Mouse (Mus musculus): ENCODE data around the gene Slc25a45. TPM values are rescaled to one million over a fixed set of nuclear protein-coding genes. Genes with fewer than 3 reads are reported as not detected.

Slc25a45 gene
- polyA plus RNA-seq, 1 experiment from 2014 or later: 2.5 TPM

GRCm38 (mm10) chr19:5835922-5836430, 41.6 kb upstream of the Slc25a45 start:
- Histone ChIP-seq H3K4me3 (no peak overlapping the region), H3K27ac (no peak overlapping the region), H3K9me3 (no peaks in the 10 kb centered on the region), H3K36me3 (no peaks in the 10 kb centered on the region), H3K4me1 (peaks cover 31% of the 10 kb centered on the region), H3K27me3 (ENCODE audit: insufficient read depth, poor library complexity, severe bottlenecking) (no peaks in the 10 kb centered on the region)
- no peak for DNase-seq (ENCODE audit: low spot score)
- 76% methylated on average over 8 of the region's 8 CpGs for WGBS

- H3K9me3 ChIP-seq: no peaks in the 10 kb centered on the region
- DNase-seq (ENCODE audit: low spot score): no peak
- no peak overlapping the region for H3K4me3 ChIP-seq
- H3K4me1 ChIP-seq: peaks cover 41% of the 10 kb centered on the region
- WGBS: 63% methylated on average over 10 of the region's 10 CpGs
- H3K36me3 ChIP-seq: no peaks in the 10 kb centered on the region
- H3K27me3 ChIP-seq (ENCODE audit: insufficient read depth, poor library complexity, severe bottlenecking): no peaks in the 10 kb centered on the region
- peak overlapping the region; percentile 82 for H3K27ac ChIP-seq
Measured at GRCm38 (mm10) chr19:5836941-5837572, 40.6 kb upstream of the Slc25a45 start.

- DNase-seq (ENCODE audit: low spot score): no peak
- H3K9me3 ChIP-seq: no peaks in the 10 kb centered on the region
- 66% methylated on average over 8 of the region's 8 CpGs for WGBS
- H3K27me3 ChIP-seq (ENCODE audit: insufficient read depth, poor library complexity, severe bottlenecking): no peaks in the 10 kb centered on the region
- H3K36me3 ChIP-seq: no peaks in the 10 kb centered on the region
- peak overlapping the region; percentile 82; the same call in 1 of the 2 replicates for H3K27ac ChIP-seq
- H3K4me3 ChIP-seq: no peak overlapping the region
- H3K4me1 ChIP-seq: peaks cover 44% of the 10 kb centered on the region
Measured at GRCm38 (mm10) chr19:5837606-5838005, 40.0 kb upstream of the Slc25a45 start.

GRCm38 (mm10) chr19:5838136-5838891, 39.3 kb upstream of the Slc25a45 start:
- WGBS: 81% methylated on average over 12 of the region's 12 CpGs
- no peak for DNase-seq (ENCODE audit: low spot score)
- H3K36me3 ChIP-seq: no peaks in the 10 kb centered on the region
- no peaks in the 10 kb centered on the region for H3K27me3 ChIP-seq (ENCODE audit: insufficient read depth, poor library complexity, severe bottlenecking)
- H3K27ac ChIP-seq: peak overlapping the region; percentile 23; the same call in 1 of the 2 replicates
- H3K9me3 ChIP-seq: no peaks in the 10 kb centered on the region
- peaks cover 49% of the 10 kb centered on the region for H3K4me1 ChIP-seq
- no peak overlapping the region for H3K4me3 ChIP-seq

GRCm38 (mm10) chr19:5838892-5839165, 38.8 kb upstream of the Slc25a45 start:
- Histone ChIP-seq H3K9me3 (no peaks in the 10 kb centered on the region), H3K27ac (peak overlapping the region; percentile 23; the same call in 1 of the 2 replicates), H3K4me3 (no peak overlapping the region), H3K27me3 (ENCODE audit: insufficient read depth, poor library complexity, severe bottlenecking) (no peaks in the 10 kb centered on the region), H3K36me3 (no peaks in the 10 kb centered on the region), H3K4me1 (peaks cover 54% of the 10 kb centered on the region)
- no peak for DNase-seq (ENCODE audit: low spot score)
- 88% methylated on average over 4 of the region's 4 CpGs for WGBS

GRCm38 (mm10) chr19:5839317-5840085, 38.1 kb upstream of the Slc25a45 start:
- WGBS: 80% methylated on average over 14 of the region's 14 CpGs
- H3K9me3 ChIP-seq: no peaks in the 10 kb centered on the region
- H3K4me3 ChIP-seq: no peak overlapping the region
- no peaks in the 10 kb centered on the region for H3K27me3 ChIP-seq (ENCODE audit: insufficient read depth, poor library complexity, severe bottlenecking)
- peaks cover 61% of the 10 kb centered on the region for H3K4me1 ChIP-seq
- H3K36me3 ChIP-seq: no peaks in the 10 kb centered on the region
- H3K27ac ChIP-seq: no peak overlapping the region
- no peak for DNase-seq (ENCODE audit: low spot score)

GRCm38 (mm10) chr19:5840086-5840889, 37.3 kb upstream of the Slc25a45 start:
- Histone ChIP-seq H3K4me1 (peaks cover 68% of the 10 kb centered on the region), H3K9me3 (no peaks in the 10 kb centered on the region), H3K36me3 (no peaks in the 10 kb centered on the region), H3K27ac (peak overlapping the region; percentile 36; the same call in 1 of the 2 replicates), H3K4me3 (no peak overlapping the region), H3K27me3 (ENCODE audit: insufficient read depth, poor library complexity, severe bottlenecking) (no peaks in the 10 kb centered on the region)
- WGBS: 75% methylated on average over 18 of the region's 18 CpGs
- DNase-seq (ENCODE audit: low spot score): no peak

- no peaks in the 10 kb centered on the region for H3K27me3 ChIP-seq (ENCODE audit: insufficient read depth, poor library complexity, severe bottlenecking)
- no peak for DNase-seq (ENCODE audit: low spot score)
- H3K4me3 ChIP-seq: no peak overlapping the region
- peak overlapping the region; percentile 43; the same call in 1 of the 2 replicates for H3K27ac ChIP-seq
- H3K9me3 ChIP-seq: no peaks in the 10 kb centered on the region
- H3K36me3 ChIP-seq: no peaks in the 10 kb centered on the region
- peaks cover 75% of the 10 kb centered on the region for H3K4me1 ChIP-seq
- WGBS: 90% methylated on average over 9 of the region's 9 CpGs
Measured at GRCm38 (mm10) chr19:5840890-5841388, 36.7 kb upstream of the Slc25a45 start.

- Histone ChIP-seq H3K9me3 (no peaks in the 10 kb centered on the region), H3K27ac (peak overlapping the region; percentile 96; the same call in 1 of the 2 replicates), H3K4me3 (no peak overlapping the region), H3K4me1 (peaks cover 80% of the 10 kb centered on the region), H3K36me3 (no peaks in the 10 kb centered on the region), H3K27me3 (ENCODE audit: insufficient read depth, poor library complexity, severe bottlenecking) (no peaks in the 10 kb centered on the region)
- 59% methylated on average over 4 of the region's 4 CpGs for WGBS
- no peak for DNase-seq (ENCODE audit: low spot score)
Measured at GRCm38 (mm10) chr19:5841389-5841946, 36.1 kb upstream of the Slc25a45 start.

GRCm38 (mm10) chr19:5841999-5842784, 35.4 kb upstream of the Slc25a45 start:
- H3K36me3 ChIP-seq: no peaks in the 10 kb centered on the region
- H3K4me3 ChIP-seq: no peak overlapping the region
- no peaks in the 10 kb centered on the region for H3K27me3 ChIP-seq (ENCODE audit: insufficient read depth, poor library complexity, severe bottlenecking)
- no peak for DNase-seq (ENCODE audit: low spot score)
- H3K27ac ChIP-seq: peak overlapping the region; percentile 96; the same call in 1 of the 2 replicates
- WGBS: 76% methylated on average over 5 of the region's 5 CpGs
- H3K4me1 ChIP-seq: peaks cover 83% of the 10 kb centered on the region
- no peaks in the 10 kb centered on the region for H3K9me3 ChIP-seq
